Mouse (Mus musculus) cerebellum, adult 2 months (tissue): ENCODE measurements around the gene Hist1h4b. TPM values are rescaled to one million over a fixed set of nuclear protein-coding genes. Genes with fewer than 3 reads are reported as not detected.
A peak's percentile ranks its signal among the peaks of the same experiment; 100 is the strongest.

ENCODE experiments used
- DNase-seq, 2 experiments: peaks; one replicate each; pipeline ENCODE4 v3.0.0; 2021
- H3K27ac ChIP-seq: fragments of 200-500 bp; 2 replicates; pipeline ENCODE4 v1.5.1; 2012; ENCODE audit warnings: low read length, control low read depth, inconsistent platforms; ENCODE audit not compliant: insufficient read depth
- H3K27me3 ChIP-seq: fragments of 200-500 bp; 2 replicates; pipeline ENCODE4 v1.6.1; 2012; ENCODE audit warnings: inconsistent platforms, mild to moderate bottlenecking, low read length, moderate library complexity; ENCODE audit not compliant: control insufficient read depth, insufficient read depth
- H3K4me1 ChIP-seq: fragments of 200-500 bp; 2 replicates; pipeline ENCODE4 v1.6.1; 2011; ENCODE audit warnings: low read length; ENCODE audit not compliant: control insufficient read depth, insufficient read depth
- H3K4me3 ChIP-seq: fragments of 200-500 bp; replicated peaks from 2 replicates; pipeline ENCODE3; 2011; ENCODE audit warnings: mild to moderate bottlenecking, low read depth, low read length, control low read depth; ENCODE audit not compliant: insufficient read depth
- CTCF ChIP-seq: fragments of 200-500 bp; IDR thresholded peaks from 2 replicates; pipeline ENCODE4 v1.5.1; 2011; ENCODE audit warnings: low read depth, mild to moderate bottlenecking, control low read depth, low read length, moderate library complexity, borderline replicate concordance; ENCODE audit not compliant: insufficient read depth
- POLR2A ChIP-seq: fragments of 200-500 bp; IDR thresholded peaks from 2 replicates; pipeline ENCODE4 v1.6.1; 2011; ENCODE audit warnings: low read length, control low read depth, borderline replicate concordance; ENCODE audit not compliant: insufficient read depth
- WGBS: fragments of 180-500 bp; shearing (Covaris S2); methylation state at CpG from one replicate; pipeline ENCODE4 v1.1.7; 2018; 5-methylcytosine and 5-hydroxymethylcytosine counted together
- polyA plus RNA-seq: library from polyadenylated mRNA; depleted of rRNA; stranded (reverse); fragments of >200 nt; gene quantifications from 2 replicates; pipeline ENCODE4 v1.2.3, GENCODE M21; 2012

The Hist1h4b gene
- polyA plus RNA-seq, 1 experiment: 4.8 TPM

GRCm38 (mm10) chr13:23724239-23724638 lies 32.6 kb upstream of the Hist1h4b start:
- H3K27ac ChIP-seq: no peak overlapping the region
- no peaks in the 10 kb centered on the region for H3K27me3 ChIP-seq
- TF ChIP-seq POLR2A (no peak), CTCF (no peak)
- H3K4me1 ChIP-seq: no peaks in the 10 kb centered on the region
- no peak overlapping the region for H3K4me3 ChIP-seq
- 83% methylated on average over 4 of the region's 4 CpGs for WGBS
- no peak for DNase-seq

- DNase-seq: no peak
- Histone ChIP-seq H3K4me3 (no peak overlapping the region), H3K27me3 (no peaks in the 10 kb centered on the region), H3K4me1 (no peaks in the 10 kb centered on the region), H3K27ac (no peak overlapping the region)
- no peak for TF ChIP-seq POLR2A
- 22% methylated on average over 1 of the region's 1 CpGs for WGBS
Measured at GRCm38 (mm10) chr13:23725213-23725612, 31.6 kb upstream of the Hist1h4b start.

- 48% methylated on average over 18 of the region's 18 CpGs for WGBS
- Histone ChIP-seq H3K27ac (no peak overlapping the region), H3K4me1 (no peaks in the 10 kb centered on the region), H3K4me3 (no peak overlapping the region), H3K27me3 (no peaks in the 10 kb centered on the region)
- no peak for DNase-seq
- TF ChIP-seq POLR2A: no peak
- TF ChIP-seq CTCF: no peak
Measured at GRCm38 (mm10) chr13:23728472-23729191, 28.2 kb upstream of the Hist1h4b start.

- no peaks in the 10 kb centered on the region for H3K4me1 ChIP-seq
Measured at GRCm38 (mm10) chr13:23729192-23729525, 27.7 kb upstream of the Hist1h4b start.

GRCm38 (mm10) chr13:23729706-23730105 lies 27.1 kb upstream of the Hist1h4b start:
- Histone ChIP-seq H3K27me3 (no peaks in the 10 kb centered on the region), H3K4me3 (no peak overlapping the region), H3K4me1 (no peaks in the 10 kb centered on the region), H3K27ac (no peak overlapping the region)
- DNase-seq: no peak
- TF ChIP-seq POLR2A: no peak
- TF ChIP-seq CTCF: no peak
- WGBS: 95% methylated on average over 5 of the region's 5 CpGs

More at GRCm38 (mm10) chr13:23729192-23729525, 27.7 kb upstream of the Hist1h4b start:
- no peak overlapping the region for H3K4me3 ChIP-seq
- DNase-seq: no peak
- H3K27me3 ChIP-seq: no peaks in the 10 kb centered on the region
- H3K27ac ChIP-seq: no peak overlapping the region
- TF ChIP-seq POLR2A (no peak), CTCF (no peak)
- 72% methylated on average over 9 of the region's 9 CpGs for WGBS

DNA sequence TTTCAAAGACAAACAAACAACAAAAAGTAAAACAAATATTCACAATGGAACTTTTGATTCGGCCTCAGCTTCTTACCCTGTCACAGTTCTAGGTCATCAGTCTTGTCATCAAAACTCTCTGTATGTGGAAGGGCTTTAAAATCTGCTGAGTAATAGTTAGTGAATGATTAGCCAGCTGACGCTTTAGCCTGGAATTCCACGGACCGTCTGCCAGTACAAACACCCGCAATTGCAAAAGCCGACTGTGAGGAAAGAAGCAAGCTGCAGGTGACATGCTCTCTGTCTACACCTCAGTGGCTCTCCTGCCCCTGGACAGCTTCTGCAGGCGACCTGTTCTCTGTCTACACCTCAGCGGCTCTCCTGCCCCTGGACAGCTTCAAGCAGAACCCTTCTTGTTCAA lies 26.3 kb upstream of the Hist1h4b start:
- TF ChIP-seq POLR2A: no peak
- TF ChIP-seq CTCF: no peak
- Histone ChIP-seq H3K27me3 (no peaks in the 10 kb centered on the region), H3K4me3 (no peak overlapping the region), H3K27ac (no peak overlapping the region), H3K4me1 (no peaks in the 10 kb centered on the region)
- DNase-seq: no peak
- 54% methylated on average over 8 of the region's 8 CpGs for WGBS

DNA sequence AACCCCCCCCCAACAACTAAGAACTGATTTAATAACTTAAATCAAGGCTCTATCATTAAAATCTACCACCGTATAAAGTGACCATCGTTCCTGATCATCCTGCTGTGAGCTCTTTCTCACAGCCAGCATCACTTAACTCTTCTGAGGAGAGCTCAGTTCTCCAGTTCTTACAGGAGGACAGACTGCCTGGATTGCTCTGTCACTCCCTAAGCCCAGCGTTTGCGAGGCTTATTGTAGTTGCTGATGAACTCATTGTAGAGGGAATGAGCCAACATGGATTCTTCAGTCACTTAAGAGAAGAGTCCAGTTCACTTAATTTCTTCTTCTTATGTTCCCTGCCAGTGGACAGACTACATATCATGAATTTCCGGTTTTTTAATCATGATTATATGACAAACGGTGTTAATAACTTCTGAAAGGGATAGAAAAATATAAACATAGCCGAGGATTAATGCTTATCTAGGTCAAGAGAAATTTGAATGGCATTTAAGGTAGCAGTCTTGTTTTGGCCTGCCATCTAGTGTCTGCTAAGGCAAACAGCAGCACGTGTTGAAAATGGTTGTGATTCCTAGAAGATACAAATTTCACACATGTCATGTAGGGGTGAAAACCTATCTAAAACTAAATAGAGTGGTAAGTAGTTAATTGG lies 24.5 kb upstream of the Hist1h4b start:
- 17% methylated on average over 8 of the region's 8 CpGs for WGBS
- peak in 1 of 2 experiments; percentile 37 for DNase-seq
- Histone ChIP-seq H3K4me1 (no peaks in the 10 kb centered on the region), H3K27ac (no peak overlapping the region), H3K27me3 (no peaks in the 10 kb centered on the region), H3K4me3 (no peak overlapping the region)
- TF ChIP-seq CTCF: peak; percentile 43; the same call in 1 of the 2 replicates
- TF ChIP-seq POLR2A: no peak

- TF ChIP-seq POLR2A: no peak
- 91% methylated on average over 5 of the region's 5 CpGs for whole genome bisulfite sequencing
Measured at GRCm38 (mm10) chr13:23737091-23737490, 19.7 kb upstream of the Hist1h4b start.

More at GRCm38 (mm10) chr13:23737091-23737490, 19.7 kb upstream of the Hist1h4b start:
- no peak overlapping the region for H3K4me3 ChIP-seq
- H3K27me3 ChIP-seq: no peaks in the 10 kb centered on the region
- no peaks in the 10 kb centered on the region for H3K4me1 ChIP-seq
- no peak for DNase-seq
- H3K27ac ChIP-seq: no peak overlapping the region
